Mouse (Mus musculus) liver, embryonic 14.5 days (tissue): ENCODE data around the gene Rapgefl1. TPM values are rescaled to one million over a fixed set of nuclear protein-coding genes. Genes with fewer than 3 reads are reported as not detected.

ENCODE experiments used
- ATAC-seq: fragments of 200-750 bp; cut with Nextera tagmentation; 2 replicates; pipeline ENCODE4 v1.8.0; 2017; ENCODE audit warnings: moderate number of reproducible peaks, mild to moderate bottlenecking, moderate library complexity; ENCODE audit not compliant: insufficient read depth
- DNase-seq, 3 experiments: peaks; one replicate each; pipeline ENCODE4 v3.0.0-alpha.2; 2012 to 2013; ENCODE audit warnings: low read depth in 3 of 3, low spot score in 3 of 3
- H3K27ac ChIP-seq: fragments of 300-500 bp; sonication (generic); 2 replicates; pipeline ENCODE4 v1.5.1; 2014; ENCODE audit warnings: moderate library complexity, mild to moderate bottlenecking, control low read depth, inconsistent platforms
- H3K27me3 ChIP-seq: fragments of 300-500 bp; sonication (generic); 2 replicates; pipeline ENCODE4 v1.6.1; 2014; ENCODE audit warnings: mild to moderate bottlenecking, low read length, moderate library complexity; ENCODE audit not compliant: control insufficient read depth, insufficient read depth
- H3K36me3 ChIP-seq: fragments of 300-500 bp; sonication (generic); replicated peaks from 2 replicates; pipeline ENCODE4 v1.6.1; 2014; ENCODE audit warnings: low read depth; ENCODE audit not compliant: control insufficient read depth, insufficient read depth
- H3K4me1 ChIP-seq, 2 experiments: fragments of 200-500 bp in 1 of 2; fragments of 300-500 bp in 1 of 2; sonication (generic) in 1 of 2; replicated peaks; 2 replicates each; pipeline ENCODE4 v1.6.1; 2012 to 2014; ENCODE audit warnings: antibody characterized with exemption in 1 of 2, inconsistent platforms in 1 of 2, low read length in 1 of 2; ENCODE audit not compliant: control insufficient read depth in 2 of 2, insufficient read depth in 2 of 2
- H3K4me2 ChIP-seq: fragments of 300-500 bp; sonication (generic); 2 replicates; pipeline ENCODE4 v1.6.1; 2014; ENCODE audit warnings: low read depth, mild to moderate bottlenecking, control low read depth, moderate library complexity
- H3K4me3 ChIP-seq, 2 experiments: fragments of 200-500 bp in 1 of 2; fragments of 300-500 bp in 1 of 2; sonication (generic) in 1 of 2; 2 replicates each; pipeline ENCODE4 v1.5.1; 2012 to 2014; ENCODE audit warnings: low read depth in 2 of 2, low read length in 2 of 2, mild to moderate bottlenecking in 2 of 2, control low read depth in 1 of 2, inconsistent platforms in 1 of 2, moderate library complexity in 1 of 2; ENCODE audit not compliant: insufficient read depth in 1 of 2
- H3K9ac ChIP-seq: fragments of 300-500 bp; sonication (generic); replicated peaks from 2 replicates; pipeline ENCODE4 v1.6.1; 2014; ENCODE audit warnings: mild to moderate bottlenecking, control low read depth, moderate library complexity
- H3K9me3 ChIP-seq: fragments of 300-500 bp; sonication (generic); 2 replicates; pipeline ENCODE4 v1.6.1; 2016; ENCODE audit warnings: low read length, mixed read lengths; ENCODE audit not compliant: control insufficient read depth
- CTCF ChIP-seq: IDR thresholded peaks from 2 replicates; pipeline ENCODE4 v1.5.1; 2016; ENCODE audit warnings: antibody characterized with exemption, low read depth, control low read depth
- EP300 ChIP-seq: IDR thresholded peaks from 2 replicates; pipeline ENCODE4 v1.6.1; 2016; ENCODE audit warnings: antibody characterized with exemption, low read depth
- WGBS: fragments of 180-500 bp; shearing (Covaris S2); extraction: QIAGEN DNeasy Blood & Tissue Kit; methylation state at CpG from one replicate; pipeline ENCODE4 v1.1.7; 2014; ENCODE audit not compliant: insufficient replicate concordance; 5-methylcytosine and 5-hydroxymethylcytosine counted together
- polyA plus RNA-seq, 2 experiments: library from polyadenylated mRNA; depleted of rRNA in 1 of 2; stranded (reverse) in 1 of 2; unstranded in 1 of 2; fragments of >200 nt; fragmentation: Nextera tagmentation in 1 of 2; extraction: Ambion mirVana in 1 of 2; gene quantifications; 2 replicates each; pipeline versions ENCODE4 v1.2.1 to v1.2.3; 2012 to 2014

Gene Rapgefl1
- polyA plus RNA-seq, 2 experiments: 0.06 to 0.52 TPM

- Histone ChIP-seq H3K4me3 (no peak overlapping the region), H3K4me2 (no peak overlapping the region), H3K9ac (no peak overlapping the region), H3K4me1 (no peaks in the 10 kb centered on the region), H3K36me3 (no peaks in the 10 kb centered on the region), H3K27ac (no peak overlapping the region), H3K9me3 (no peaks in the 10 kb centered on the region), H3K27me3 (no peaks in the 10 kb centered on the region)
- WGBS: 56% methylated on average over 13 of the region's 13 CpGs
- ATAC-seq (no peak), DNase-seq (no peak)
- TF ChIP-seq CTCF: 0 out of 2 replicates have a peak, but pooled peaks have one; percentile 2
- no peak for TF ChIP-seq EP300
These were observed 9.4 kb downstream of the Rapgefl1 start for GRCm38 (mm10) chr11:98846016-98846415.

DNA sequence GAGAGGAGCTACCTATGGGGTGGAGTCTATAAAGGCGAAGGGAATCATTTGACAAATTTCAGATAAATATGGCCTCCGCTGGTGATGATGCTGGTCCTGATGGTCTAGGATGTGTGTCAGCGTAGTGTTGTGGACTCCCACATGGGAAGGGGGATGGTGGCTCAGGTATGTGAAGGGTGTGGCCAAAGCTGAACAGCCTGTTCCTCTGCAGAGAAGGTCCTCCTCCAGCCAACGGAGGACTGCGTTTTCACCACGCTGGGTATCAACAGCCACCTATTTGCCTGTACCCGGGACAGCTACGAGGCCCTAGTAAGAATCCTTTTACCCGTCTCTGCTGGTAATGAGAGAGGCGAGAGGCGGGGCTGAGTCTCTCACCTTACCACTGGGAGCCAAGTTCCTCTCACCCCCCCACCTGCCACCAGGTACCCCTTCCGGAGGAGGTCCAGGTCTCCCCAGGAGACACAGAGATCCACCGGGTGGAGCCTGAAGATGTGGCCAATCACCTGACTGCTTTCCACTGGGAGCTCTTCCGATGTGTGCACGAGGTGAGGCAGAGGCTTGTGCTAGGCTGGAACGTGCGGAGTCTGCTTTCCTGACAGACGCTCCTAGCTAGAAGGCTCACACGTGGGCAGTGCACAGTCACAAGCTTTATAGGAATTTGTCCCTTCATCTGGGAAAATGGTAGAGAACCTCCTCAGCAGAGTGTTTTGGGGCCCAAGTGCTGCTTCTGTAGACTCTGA is 10.4 kb downstream of the Rapgefl1 start:
- H3K27me3 ChIP-seq: no peaks in the 10 kb centered on the region

DNA sequence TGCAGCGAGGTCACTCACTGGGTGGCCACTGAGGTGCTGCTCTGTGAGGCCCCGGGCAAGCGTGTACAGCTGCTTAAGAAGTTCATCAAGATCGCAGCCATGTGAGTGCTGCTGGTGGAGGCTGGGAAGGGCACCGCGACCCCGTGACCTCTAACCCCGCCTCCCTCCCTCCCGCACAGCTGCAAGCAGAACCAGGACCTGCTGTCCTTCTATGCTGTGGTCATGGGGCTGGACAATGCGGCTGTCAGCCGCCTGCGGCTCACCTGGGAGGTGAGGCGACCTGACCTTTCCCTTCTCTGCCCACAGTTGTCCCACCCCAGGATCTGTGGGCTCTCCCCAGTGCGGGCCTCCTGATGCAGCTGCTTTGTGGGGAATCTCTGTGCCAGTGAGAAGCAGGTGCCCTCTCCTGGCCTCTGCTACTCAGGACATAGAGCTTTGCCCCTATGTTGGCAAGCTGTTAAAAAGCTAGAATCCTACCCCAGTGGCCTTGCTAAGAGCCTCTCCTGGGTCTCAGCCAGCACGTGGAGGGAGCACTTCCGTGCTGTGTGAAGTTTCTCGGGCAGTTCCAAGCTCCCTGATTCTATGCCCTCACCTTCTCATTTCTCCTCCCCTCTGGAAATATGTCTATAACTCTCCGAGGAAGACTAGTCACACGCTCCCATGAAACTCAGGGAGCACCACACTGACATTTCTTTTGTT is 12.8 kb downstream of the Rapgefl1 start:
- Histone ChIP-seq H3K27me3 (no peaks in the 10 kb centered on the region), H3K27ac (no peak overlapping the region), H3K4me1 (0 out of 4 replicates have a peak, but pooled peaks cover 0 to 3% of the 10 kb centered on the region in 2 experiments), H3K9me3 (no peaks in the 10 kb centered on the region), H3K4me2 (peak overlapping the region; percentile 24; the same call in 1 of the 2 replicates), H3K9ac (no peak overlapping the region), H3K4me3 (no peak overlapping the region), H3K36me3 (no peaks in the 10 kb centered on the region)
- TF ChIP-seq CTCF (no peak), EP300 (no peak)
- WGBS: 32% methylated on average over 19 of the region's 19 CpGs
- ATAC-seq (peak; percentile 24; the same call in 1 of the 2 replicates), DNase-seq (no peak)

More for the DNA sequence above, 10.4 kb downstream of the Rapgefl1 start:
- H3K4me2 ChIP-seq: no peak overlapping the region
- ATAC-seq: no peak
- no peaks in the 10 kb centered on the region for H3K4me1 ChIP-seq
- no peaks in the 10 kb centered on the region for H3K36me3 ChIP-seq
- H3K4me3 ChIP-seq: no peak overlapping the region
- H3K9me3 ChIP-seq: no peaks in the 10 kb centered on the region
- TF ChIP-seq CTCF (no peak), EP300 (no peak)
- 61% methylated on average over 19 of the region's 19 CpGs for WGBS
- H3K27ac ChIP-seq: no peak overlapping the region
- DNase-seq: no peak
- no peak overlapping the region for H3K9ac ChIP-seq

- Histone ChIP-seq H3K4me2 (no peak overlapping the region), H3K27me3 (no peaks in the 10 kb centered on the region), H3K9ac (no peak overlapping the region), H3K36me3 (no peaks in the 10 kb centered on the region), H3K4me3 (no peak overlapping the region), H3K27ac (no peak overlapping the region), H3K4me1 (0 out of 4 replicates have a peak, but pooled peaks cover 0 to 3% of the 10 kb centered on the region in 2 experiments), H3K9me3 (no peaks in the 10 kb centered on the region)
- ATAC-seq (no peak), DNase-seq (no peak)
- TF ChIP-seq EP300 (no peak), CTCF (no peak)
- 71% methylated on average over 26 of the region's 26 CpGs for WGBS
These were observed 13.8 kb downstream of the Rapgefl1 start for GRCm38 (mm10) chr11:98850100-98851093.
